Mouse (Mus musculus) left cerebral cortex, postnatal 25 days (tissue): ENCODE measurements around the gene Bptf. TPM values are rescaled to one million over a fixed set of nuclear protein-coding genes. Genes with fewer than 3 reads are reported as not detected.
A peak's percentile ranks its signal among the peaks of the same experiment; 100 is the strongest.
"Not testable (repeated sequence)": the region's sequence is repeated elsewhere in the genome, so short reads cannot be mapped to it uniquely, and the experiment has no call there.

ENCODE experiments used
- DNase-seq, 2 experiments: peaks; one replicate each; pipeline ENCODE4 v3.0.0; 2022; ENCODE audit warnings: low spot score in 2 of 2, mixed read lengths in 1 of 2
- intact Hi-C: fragments of 180-260 bp; cut with DNase I; formaldehyde crosslinking; loops from one replicate; pipeline ENCODE4 v1.15.1; 2025
- total RNA-seq, 2 experiments: library from RNA; stranded (reverse); gene quantifications; 2 replicates each; pipeline ENCODE4 v1.2.3; 2021

Bptf gene
- total RNA-seq, 2 experiments from 2014 or later, result 59.9 to 60.6 TPM

DNA sequence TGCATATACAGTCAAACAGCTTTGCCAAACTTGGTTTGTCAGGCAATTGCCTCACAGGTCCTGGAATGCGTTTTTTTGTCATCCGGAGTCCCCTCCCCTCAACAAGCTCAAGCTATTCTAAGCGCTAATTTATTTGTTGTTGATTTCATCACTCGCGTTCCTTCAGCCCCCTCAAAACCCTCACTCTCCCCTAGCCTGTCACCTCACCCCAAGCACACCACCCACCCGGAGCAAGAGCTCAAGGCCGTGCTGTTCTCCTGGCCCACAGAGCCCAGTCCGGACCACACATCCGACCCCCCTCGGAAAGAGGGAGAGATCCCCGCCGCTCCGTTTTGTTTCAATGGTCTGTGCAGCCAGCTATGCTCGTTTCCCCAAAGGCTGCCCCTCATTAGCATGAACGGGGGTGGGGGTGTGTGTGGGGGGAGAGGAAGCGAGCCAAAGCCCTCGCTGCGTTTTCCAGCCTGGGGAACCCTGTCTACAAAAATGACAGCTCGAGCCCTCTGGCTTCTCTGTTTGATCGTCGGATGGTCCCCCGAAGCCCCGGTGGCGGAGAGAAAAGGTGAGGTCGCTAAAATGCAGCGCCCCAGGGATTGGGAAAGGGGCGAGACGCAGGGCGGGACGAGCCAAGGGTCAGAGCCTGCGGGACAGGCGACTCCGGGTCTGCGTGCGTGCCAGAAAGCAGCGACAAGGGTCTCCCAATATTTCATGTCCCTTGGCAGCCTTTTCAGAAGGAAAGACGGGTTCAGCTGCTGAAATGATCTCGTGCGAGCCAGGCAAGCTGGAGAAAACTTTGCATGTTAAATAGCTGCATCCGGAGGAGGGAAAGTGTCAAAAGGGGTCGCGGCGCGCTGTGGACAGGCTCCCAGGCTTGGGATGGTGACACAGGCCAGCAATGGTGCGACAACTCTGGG, 106.3 kb downstream of the Bptf start, which contains the start of gene 1810010H24Rik:
TSS of gene 1810010H24Rik (plus strand) at position 271 of the 911 bp plus-strand sequence.
- intact Hi-C loops, result no loop called here
- no peak for DNase-seq

DNA sequence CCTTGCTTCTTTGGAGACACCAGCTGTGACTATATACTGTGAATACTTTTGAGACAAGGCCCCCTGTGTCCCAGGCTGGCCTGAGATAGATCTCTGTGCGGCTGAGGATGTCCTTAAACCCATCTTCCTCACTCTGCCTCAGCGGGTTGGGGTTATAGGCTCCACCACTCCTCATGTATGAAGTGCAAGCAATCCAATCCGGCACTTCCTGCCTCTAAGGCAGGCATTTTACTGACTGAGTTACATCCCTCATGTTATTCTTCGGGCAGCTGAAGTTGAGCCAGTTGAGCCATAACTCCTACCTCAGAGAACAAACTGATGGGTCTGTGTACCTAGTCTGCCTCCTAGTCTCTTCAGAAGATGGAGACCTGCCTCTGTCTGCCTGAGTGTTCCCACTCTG, 107.5 kb downstream of the Bptf start:
- intact Hi-C loops, result no loop called here
- no peak for DNase-seq

DNA sequence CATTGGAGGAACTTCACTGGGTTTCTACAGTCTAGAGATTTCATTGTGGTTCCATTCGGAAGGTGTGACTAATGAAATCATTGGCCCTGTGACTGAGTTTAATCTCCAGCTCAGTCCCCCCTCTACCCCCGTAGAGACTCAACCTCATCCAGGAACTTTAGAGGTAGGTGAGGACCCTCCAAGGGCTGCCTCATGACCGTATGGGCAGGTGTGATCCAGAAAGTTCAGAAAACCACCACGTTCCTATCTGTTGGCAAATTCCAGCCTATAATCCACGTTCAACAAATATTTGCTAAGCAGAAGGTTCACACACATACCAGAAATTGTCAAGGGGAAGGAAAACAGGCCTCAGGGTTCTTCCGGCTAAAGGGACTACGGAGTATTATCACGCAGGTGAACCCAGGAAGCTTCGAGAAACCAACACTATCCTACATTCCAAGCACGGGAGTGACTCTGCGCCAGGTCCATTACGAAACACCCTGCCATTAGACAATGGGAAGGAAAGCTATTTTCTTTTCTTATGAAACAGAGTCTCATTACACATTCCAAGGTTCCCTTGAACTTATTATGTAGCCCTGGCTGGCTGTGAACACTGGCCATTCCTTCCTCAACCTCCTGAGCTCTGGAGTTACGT, 109.8 kb downstream of the Bptf start:
- intact Hi-C loops, result no loop called here
- DNase-seq, result no peak

DNA sequence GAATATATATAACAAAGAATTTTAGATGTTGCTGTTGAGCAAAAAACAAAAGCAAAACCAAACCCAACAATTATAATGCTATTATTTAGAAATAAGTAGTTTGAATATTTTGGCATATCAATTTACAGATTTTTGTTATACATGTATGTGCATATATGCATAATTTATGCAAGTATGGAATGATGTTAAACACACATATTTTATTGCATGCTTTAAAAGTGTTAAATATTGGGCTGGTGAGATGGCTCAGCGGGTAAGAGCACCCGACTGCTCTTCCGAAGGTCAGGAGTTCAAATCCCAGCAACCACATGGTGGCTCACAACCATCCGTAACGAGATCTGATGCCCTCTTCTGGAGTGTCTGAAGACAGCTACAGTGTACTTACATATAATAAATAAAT, 112.2 kb downstream of the Bptf start:
- DNase-seq, intact Hi-C loops: not testable (repeated sequence)

DNA sequence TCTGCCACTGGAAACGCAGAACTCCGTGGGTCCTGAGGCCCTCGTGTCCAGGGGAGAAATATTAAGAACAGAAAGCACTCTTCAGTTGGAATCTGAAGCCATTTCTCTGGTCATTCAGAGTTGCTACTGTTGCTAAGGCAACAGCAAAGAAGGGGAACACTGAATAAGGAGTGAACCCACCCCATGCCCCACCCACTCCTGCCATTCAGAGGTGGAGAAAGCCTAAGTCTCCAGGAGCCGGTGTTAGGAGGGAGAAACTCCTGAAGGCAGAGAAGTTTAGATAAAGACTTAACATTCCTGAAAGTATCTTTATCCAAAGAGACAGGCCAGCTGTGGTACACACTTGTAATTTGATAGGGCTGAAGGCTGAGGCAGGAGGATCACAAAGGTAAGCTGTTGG, 112.6 kb downstream of the Bptf start:
- no peak for DNase-seq
- intact Hi-C loops, result no loop called here

DNA sequence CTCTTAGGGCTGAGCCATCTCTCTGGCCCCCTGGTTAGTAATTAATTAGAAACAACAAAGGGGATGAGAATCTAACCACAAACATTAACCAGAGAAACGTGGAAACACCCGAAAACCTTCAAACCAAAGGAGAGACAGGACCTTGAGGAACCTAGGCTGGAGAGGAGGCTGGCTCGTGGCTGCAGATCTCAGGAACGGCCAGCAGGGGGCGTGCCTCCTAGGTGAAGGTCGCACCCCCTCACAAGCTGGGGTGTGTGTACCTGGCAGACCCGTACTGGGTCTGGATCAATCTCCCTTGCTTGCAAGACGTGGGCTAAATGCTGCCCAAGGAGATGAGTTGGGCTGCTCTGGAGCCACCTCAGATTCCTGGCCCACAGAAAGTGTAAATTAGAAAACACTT, 113.3 kb downstream of the Bptf start:
- no peak for DNase-seq
- intact Hi-C loops, result no loop called here

DNA sequence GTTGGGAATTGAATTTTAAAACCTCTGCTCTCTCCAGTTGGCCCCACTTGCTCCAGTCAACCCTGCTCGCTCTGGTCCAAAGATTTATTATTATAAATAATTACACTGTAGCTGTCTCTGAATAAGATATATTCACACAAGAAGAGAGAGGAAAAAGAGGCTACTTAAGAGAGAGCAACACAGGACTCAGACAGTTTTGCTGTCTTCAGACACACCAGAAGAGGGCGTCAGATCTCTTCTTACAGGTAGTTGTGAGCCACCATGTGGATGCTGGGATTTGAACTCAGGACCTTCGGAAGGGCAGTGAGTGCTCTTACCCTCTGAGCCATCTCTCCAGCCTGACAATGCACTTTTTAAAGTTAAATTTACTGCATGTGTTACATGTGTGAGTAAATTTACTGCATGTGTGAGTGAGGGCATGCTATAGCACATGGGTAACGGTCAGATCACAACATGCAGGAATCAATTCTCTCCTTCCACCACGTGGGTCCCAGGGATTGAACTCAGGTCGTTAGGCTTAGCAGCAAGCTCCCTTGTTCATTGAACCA, 114.5 kb downstream of the Bptf start:
- no peak for DNase-seq
- intact Hi-C loops, result no loop called here

DNA sequence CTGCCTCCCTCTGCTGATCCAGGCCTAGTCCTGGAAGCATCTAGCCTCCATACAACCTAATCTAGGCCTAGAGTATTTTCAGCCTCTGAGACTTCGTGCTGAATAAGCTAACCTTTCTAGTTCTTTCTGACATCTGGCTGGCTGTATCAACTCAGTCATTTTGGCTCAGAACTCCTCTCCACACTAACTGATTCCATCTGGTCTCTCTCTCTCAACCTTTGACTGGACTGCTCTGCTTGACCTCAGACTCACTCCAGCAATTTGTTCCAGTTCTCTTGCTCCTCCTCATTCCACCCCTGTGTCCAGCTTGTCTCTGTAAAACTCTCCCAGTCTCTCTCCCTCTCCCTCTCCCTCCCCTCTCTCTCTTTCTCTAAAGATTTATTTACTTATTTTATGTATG, 115.0 kb downstream of the Bptf start:
- intact Hi-C loops, result no loop called here
- no peak for DNase-seq

DNA sequence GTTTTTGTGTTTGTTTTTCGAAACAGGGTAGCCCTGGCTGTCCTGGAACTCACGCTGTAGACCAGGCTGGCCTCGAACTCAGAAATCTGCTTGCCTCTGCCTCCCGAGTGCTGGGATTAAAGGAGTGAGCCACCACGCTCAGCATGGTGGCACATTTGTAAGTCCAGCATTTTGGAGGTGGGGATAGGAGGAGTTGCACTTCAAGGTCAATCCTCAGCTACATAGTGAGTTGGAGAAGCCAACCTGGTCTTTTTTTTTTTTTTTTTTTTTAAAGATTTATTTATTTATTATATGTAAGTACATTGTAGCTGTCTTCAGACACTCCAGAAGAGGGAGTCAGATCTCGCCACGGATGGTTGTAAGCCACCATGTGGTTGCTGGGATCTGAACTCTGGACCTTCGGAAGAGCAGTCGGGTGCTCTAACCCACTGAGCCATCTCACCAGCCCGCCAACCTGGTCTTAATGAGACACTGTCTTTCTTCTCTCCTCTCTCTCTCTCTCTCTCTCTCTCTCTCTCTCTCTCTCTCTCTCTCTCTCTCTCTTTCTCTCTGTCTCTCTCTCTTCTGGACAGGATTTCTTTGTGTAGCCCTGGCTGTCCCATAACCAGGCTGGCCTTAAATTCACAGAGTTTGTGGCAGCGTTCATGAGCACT, 116.3 kb downstream of the Bptf start:
- DNase-seq, intact Hi-C loops: not testable (repeated sequence)

DNA sequence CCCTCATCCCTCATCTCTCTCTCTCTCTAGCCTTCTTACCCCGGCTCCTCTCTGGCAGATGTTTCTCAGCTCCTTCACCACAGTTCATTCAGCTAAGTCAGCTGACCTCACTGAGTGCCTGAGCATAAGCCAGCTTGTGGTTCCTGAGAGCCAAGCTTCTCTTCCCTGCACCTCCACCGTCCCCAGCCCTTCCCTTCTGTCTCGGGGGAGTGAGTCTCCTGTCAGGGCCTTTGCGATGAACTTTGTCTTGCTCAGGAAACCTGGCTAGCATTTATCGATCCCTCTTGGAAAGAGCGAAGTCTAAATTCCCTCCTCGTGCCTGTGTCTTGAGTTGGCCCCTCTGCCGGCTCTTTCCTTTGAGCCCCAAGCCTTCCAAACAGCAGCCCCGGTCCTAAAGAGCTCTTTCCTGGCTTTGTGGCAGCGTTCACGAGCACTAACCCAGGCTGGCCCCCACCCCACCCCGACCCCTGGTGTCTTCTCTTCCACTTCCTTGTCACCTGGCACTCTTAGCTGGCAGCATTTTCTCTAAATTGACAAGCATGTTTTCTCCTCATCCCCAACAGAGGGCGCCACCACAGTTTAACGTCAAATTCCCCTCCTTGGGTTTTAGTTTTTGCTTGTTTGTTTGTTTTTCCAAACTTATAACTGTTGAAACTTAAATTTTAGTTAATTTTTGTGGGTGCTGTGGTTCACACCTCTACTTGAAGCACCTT, 117.2 kb downstream of the Bptf start:
- intact Hi-C loops, result no loop called here

DNA sequence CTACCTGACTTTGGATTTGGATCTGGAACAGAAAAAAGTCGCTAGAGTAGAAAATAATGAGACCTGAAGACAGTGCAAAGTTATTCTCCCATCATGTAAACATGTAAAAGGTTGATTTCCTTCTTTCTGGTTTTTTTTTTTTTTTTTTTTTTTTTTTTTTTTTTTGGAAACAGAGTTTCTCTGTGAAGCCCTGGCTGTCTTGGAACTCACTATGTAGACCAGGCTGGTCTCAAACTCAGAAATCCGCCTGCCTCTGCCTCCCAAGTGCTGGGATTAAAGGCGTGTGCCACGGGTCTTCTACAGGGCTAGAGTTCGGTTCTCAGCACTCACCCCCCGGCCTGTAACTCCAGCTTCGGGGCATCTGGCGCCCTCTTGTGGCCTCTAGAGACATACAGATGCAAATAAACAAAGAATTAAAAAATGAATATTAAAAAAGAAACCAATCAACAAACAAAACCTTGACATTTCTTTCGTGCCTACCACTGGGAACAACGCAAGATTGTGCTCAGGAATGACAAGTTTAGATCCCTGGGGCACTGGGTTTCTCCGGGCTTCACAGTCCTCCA, 117.8 kb downstream of the Bptf start:
- intact Hi-C loops, result no loop called here
- no peak for DNase-seq

More for the DNA sequence above, 117.2 kb downstream of the Bptf start:
- DNase-seq, result no peak

DNA sequence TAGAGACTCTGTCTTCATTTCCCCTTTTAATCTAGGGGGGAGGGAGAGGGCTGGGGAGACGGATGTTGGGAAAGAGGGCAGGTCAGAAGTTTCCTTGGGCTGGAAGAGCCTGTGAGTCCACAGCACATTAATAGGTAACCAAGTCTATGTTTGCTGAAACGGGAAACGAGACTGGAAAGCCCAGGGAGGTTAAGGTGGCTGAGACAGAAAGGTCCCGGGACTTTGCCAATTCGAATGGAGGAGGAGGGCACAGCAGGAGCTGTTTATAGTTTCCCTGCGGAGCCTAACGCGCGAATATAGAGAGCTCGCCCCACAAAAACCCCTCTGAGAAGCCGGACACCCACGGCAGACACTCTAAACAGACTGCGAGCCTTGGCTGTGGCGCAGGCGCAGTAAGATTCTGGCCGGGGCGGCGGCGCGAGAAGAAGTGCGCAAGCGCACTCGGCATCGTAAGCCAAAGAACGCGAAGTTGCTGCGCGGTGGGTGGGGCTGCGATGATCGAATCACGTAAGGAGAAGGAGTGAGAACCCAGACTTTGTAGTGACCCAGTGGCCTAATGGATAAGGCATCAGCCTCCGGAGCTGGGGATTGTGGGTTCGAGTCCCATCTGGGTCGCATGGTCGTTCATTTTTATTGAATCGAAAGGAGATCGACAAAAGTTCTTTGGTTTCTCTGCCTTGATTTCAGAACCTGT, 119.5 kb downstream of the Bptf start:
- intact Hi-C loops, result no loop called here
- peak; percentile 99 for DNase-seq

DNA sequence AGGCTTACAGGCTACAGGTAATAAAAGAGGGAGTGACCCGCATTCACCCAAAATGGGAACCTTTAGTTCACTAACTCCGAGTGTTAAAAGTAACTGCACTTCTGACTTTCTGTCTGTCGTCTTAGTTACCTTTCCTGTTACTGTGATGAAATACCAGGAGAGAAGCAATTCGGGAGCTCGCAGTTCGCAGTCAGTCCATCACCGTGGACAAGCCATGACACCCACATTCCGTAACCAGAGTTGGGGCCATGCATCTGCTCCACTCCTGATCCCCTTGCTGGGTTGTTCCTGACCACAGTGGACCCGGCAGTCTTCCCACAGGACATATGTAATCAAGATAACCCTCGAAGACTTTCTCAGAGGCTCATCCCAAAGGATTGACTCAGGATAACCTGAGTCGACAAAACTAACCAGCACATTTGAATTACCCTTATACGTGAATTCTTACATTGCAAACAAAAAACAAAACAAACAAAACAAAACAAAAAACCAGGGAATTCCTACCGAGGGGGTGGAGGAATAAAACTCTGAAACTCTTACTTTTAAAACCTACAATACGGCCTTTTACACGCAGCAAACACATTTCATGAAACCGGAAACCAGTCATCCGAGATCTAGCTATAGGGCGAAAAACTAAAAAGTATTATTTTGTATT, 120.1 kb downstream of the Bptf start:
- intact Hi-C loops, result no loop called here

DNA sequence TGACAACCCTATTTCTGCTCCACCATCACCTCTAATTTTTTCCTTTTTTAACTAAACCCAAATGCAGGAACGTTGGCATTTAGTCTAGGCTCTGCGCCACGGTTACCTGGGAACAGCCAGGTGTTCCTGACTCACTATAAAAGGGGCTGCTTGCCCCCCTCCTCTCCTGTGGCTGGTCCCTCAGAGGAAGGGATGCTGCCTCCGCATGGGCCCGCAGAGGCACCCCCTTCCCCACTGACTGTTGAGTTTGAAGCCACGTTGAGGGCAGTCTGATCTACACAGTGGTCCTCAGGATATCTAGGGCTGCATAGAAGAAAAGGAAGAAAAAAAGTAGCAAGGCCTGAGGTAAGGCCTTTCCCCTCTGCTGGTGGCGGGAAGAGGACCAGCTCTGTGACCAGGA, 120.8 kb downstream of the Bptf start:
- intact Hi-C loops, result no loop called here

More for the DNA sequence above, 120.1 kb downstream of the Bptf start:
- no peak for DNase-seq

DNA sequence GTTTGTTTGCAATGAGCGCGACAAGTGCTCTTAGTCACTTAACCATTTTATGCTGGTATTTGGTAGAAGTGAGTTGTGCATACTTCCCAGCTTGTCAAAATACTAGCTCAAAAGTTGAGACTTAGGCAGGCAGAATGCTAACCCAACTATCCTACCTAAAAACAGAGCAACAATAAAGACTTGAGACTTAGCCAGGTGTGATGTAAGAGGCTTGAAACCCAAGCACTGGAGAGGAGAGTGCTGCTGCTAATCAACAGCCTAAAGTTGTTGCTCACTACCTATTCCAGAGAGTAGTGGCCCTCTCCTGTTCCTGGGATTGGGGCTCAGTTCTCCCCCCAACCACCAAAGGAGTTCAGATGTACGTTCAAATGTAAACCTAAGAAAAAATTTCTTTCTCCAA, 121.5 kb downstream of the Bptf start:
- DNase-seq, result no peak
- intact Hi-C loops, result no loop called here

More for the DNA sequence above, 120.8 kb downstream of the Bptf start:
- no peak for DNase-seq

DNA sequence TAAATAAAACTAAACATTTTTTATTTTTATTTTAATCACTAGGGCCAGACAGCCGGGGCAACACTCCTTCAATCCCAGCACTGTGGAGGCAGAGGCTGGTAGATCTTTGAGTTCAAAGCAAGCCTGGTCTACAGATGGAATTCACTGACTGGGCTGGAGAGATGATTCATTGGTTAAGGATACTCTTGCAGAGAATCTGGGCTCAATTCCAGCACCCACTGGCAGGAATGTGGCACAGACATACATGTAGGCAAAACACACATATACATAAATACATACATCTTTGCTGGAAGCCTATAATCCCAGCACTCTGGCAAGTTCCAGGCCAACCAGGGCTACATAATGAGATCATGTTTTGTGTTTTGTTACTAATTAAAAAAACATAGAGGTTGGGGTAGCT, 126.4 kb downstream of the Bptf start:
- DNase-seq, result peak in 1 of 2 experiments; percentile 43
- intact Hi-C loops, result no loop called here

DNA sequence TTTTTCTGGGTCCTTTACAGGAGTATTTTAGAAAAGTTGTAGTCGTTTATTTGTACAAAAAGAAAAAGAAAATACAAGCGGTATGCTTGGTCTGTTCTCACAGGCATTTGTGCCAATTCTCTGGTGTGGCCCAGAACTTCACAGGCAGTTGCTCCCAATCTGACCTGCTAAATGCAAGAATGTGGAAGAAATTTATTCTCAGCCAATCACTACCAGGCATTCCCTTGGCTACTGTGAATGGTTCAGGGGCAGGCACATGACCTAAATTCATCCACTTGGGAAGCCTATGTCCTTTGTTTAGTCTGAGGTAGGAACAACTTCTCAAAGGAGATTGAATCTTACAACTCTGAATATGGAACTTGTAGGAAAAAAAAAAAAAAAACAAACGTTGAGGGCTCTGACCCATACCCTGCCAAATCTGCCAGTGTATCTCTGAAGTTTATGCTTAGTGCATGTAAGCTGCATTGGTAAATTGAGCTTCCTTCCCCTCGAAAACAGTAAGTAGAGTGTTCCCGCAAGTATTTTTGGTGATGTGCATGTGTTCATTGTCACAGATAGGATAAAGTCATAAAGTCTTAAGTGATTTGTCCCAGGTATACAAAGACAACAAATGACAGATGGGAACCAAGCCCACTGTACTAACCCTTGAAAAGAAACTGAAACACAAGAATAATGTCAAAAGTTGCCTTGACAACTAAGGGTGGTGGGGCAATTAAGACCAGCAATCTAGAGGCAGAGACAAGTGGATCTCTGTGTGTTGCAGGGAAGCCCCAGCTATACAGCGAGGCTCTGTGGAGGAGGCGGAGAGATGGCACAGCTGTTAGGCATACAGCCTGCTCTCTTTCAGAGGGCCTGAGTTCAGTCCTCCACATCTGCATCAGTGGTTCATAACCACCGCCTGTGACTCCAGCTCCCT, 129.9 kb downstream of the Bptf start:
- no peak for DNase-seq

More for the DNA sequence above, 129.9 kb downstream of the Bptf start:
- intact Hi-C loops, result no loop called here
